Mouse (Mus musculus) CH12.LX (cell line): ENCODE data around the gene Cdc14a. TPM values are rescaled to one million over a fixed set of nuclear protein-coding genes. Genes with fewer than 3 reads are reported as not detected.

Source experiments
- DNase-seq: peaks from one replicate; pipeline ENCODE4 v3.0.0-alpha.2; 2013; ENCODE audit errors: extremely low read depth
- H3K27ac ChIP-seq: 2 replicates; pipeline ENCODE4 v1.5.1; 2012; ENCODE audit warnings: low read depth, mild to moderate bottlenecking, control low read depth, moderate library complexity; ENCODE audit not compliant: insufficient read depth
- H3K27me3 ChIP-seq: replicated peaks from 2 replicates; pipeline ENCODE3; 2012; ENCODE audit warnings: inconsistent platforms
- H3K36me3 ChIP-seq, 2 experiments: replicated peaks in 1 of 2; 2 replicates each; pipeline versions ENCODE3 to v1.6.1; 2012; ENCODE audit warnings: inconsistent platforms in 1 of 2, low read length in 1 of 2, mild to moderate bottlenecking in 1 of 2, mixed read lengths in 1 of 2, moderate library complexity in 1 of 2; ENCODE audit not compliant: control insufficient read depth in 1 of 2, insufficient read depth in 1 of 2
- H3K4me1 ChIP-seq, 2 experiments: 2 replicates each; pipeline ENCODE4 v1.6.1; 2012; ENCODE audit warnings: inconsistent platforms in 1 of 2, moderate library complexity in 1 of 2; ENCODE audit not compliant: insufficient read depth in 2 of 2, control insufficient read depth in 1 of 2
- H3K4me2 ChIP-seq: 2 replicates; pipeline ENCODE4 v1.6.1; 2012; ENCODE audit warnings: low read depth, mild to moderate bottlenecking, control low read depth; ENCODE audit not compliant: poor library complexity, insufficient read depth, severe bottlenecking
- H3K4me3 ChIP-seq, 3 experiments: fragments of 150-350 bp in 1 of 3; sonication (generic) in 1 of 3; replicated peaks in 1 of 3; 2 replicates each; pipeline versions ENCODE3 to v1.5.1; 2011 to 2012; ENCODE audit warnings: low read depth in 2 of 3, low read length in 2 of 3, mild to moderate bottlenecking in 2 of 3, moderate library complexity in 2 of 3, control low read depth in 1 of 3, improper control_type of control experiment in 1 of 3, inconsistent platforms in 1 of 3, mixed read lengths in 1 of 3; ENCODE audit not compliant: poor library complexity in 1 of 3
- H3K79me2 ChIP-seq: replicated peaks from 2 replicates; pipeline ENCODE4 v1.6.1; 2012; ENCODE audit warnings: mild to moderate bottlenecking, moderate library complexity; ENCODE audit not compliant: control insufficient read depth, poor library complexity, insufficient read depth, severe bottlenecking; ENCODE audit errors: extremely low read depth
- H3K9ac ChIP-seq: 2 replicates; pipeline ENCODE4 v1.6.1; 2012; ENCODE audit warnings: low read depth, mild to moderate bottlenecking, control low read depth, moderate library complexity; ENCODE audit not compliant: insufficient read depth
- H3K9me3 ChIP-seq: replicated peaks from 2 replicates; pipeline ENCODE3; 2012; ENCODE audit warnings: low read length, inconsistent platforms, mixed read lengths
- CHD2 ChIP-seq: IDR thresholded peaks from 2 replicates; pipeline ENCODE4 v1.6.1; 2011; ENCODE audit warnings: low read length, improper control_type of control experiment
- ELF1 ChIP-seq: IDR thresholded peaks from 2 replicates; pipeline ENCODE4 v1.6.1; 2014; ENCODE audit warnings: low read depth, mild to moderate bottlenecking, inconsistent platforms, low read length, improper control_type of control experiment
- HCFC1 ChIP-seq: IDR thresholded peaks from 2 replicates; pipeline ENCODE4 v1.6.1; 2012; ENCODE audit warnings: low read depth, mild to moderate bottlenecking, inconsistent platforms, low read length, improper control_type of control experiment
- IRF4 ChIP-seq: IDR thresholded peaks from 2 replicates; pipeline ENCODE4 v1.6.1; 2014; ENCODE audit warnings: low read depth, mild to moderate bottlenecking, inconsistent platforms, low read length, improper control_type of control experiment
- JUND ChIP-seq: conservative IDR thresholded peaks from 2 replicates; pipeline ENCODE4 v1.6.1; 2011; ENCODE audit warnings: low read depth, low read length, improper control_type of control experiment
- KAT2A ChIP-seq: IDR thresholded peaks from 2 replicates; pipeline ENCODE4 v1.6.1; 2012; ENCODE audit warnings: low read length, improper control_type of control experiment, inconsistent platforms; ENCODE audit not compliant: insufficient replicate concordance
- MAFK ChIP-seq: IDR thresholded peaks from 2 replicates; pipeline ENCODE4 v1.6.1; 2011; ENCODE audit warnings: low read length, improper control_type of control experiment; ENCODE audit not compliant: insufficient replicate concordance
- MXI1 ChIP-seq: IDR thresholded peaks from 2 replicates; pipeline ENCODE4 v1.6.1; 2011; ENCODE audit warnings: mild to moderate bottlenecking, low read depth, low read length, improper control_type of control experiment
- NRF1 ChIP-seq: IDR thresholded peaks from 2 replicates; pipeline ENCODE4 v1.6.1; 2014; ENCODE audit warnings: low read depth, mild to moderate bottlenecking, inconsistent platforms, low read length, improper control_type of control experiment, moderate library complexity
- PAX5 ChIP-seq: IDR thresholded peaks from 2 replicates; pipeline ENCODE4 v1.6.1; 2012; ENCODE audit warnings: low read length, inconsistent platforms, mixed read lengths
- RCOR1 ChIP-seq: conservative IDR thresholded peaks from 2 replicates; pipeline ENCODE4 v1.6.1; 2012; ENCODE audit warnings: low read depth, mild to moderate bottlenecking, inconsistent platforms, low read length, improper control_type of control experiment
- TCF12 ChIP-seq: IDR thresholded peaks from 2 replicates; pipeline ENCODE4 v1.6.1; 2014; ENCODE audit warnings: low read depth, mild to moderate bottlenecking, inconsistent platforms, low read length, improper control_type of control experiment
- UBTF ChIP-seq: IDR thresholded peaks from 2 replicates; pipeline ENCODE4 v1.6.1; 2012; ENCODE audit warnings: low read depth, mild to moderate bottlenecking, inconsistent platforms, low read length, improper control_type of control experiment, moderate library complexity
- USF1 ChIP-seq: IDR thresholded peaks from 2 replicates; pipeline ENCODE4 v1.6.1; 2014; ENCODE audit warnings: low read depth, mild to moderate bottlenecking, inconsistent platforms, low read length, improper control_type of control experiment
- USF2 ChIP-seq: conservative IDR thresholded peaks from 2 replicates; pipeline ENCODE4 v1.6.1; 2011; ENCODE audit warnings: low read depth, low read length, improper control_type of control experiment
- ZC3H11A ChIP-seq: IDR thresholded peaks from 2 replicates; pipeline ENCODE4 v1.6.1; 2012; ENCODE audit warnings: low read depth, mild to moderate bottlenecking, inconsistent platforms, low read length, improper control_type of control experiment
- ZKSCAN1 ChIP-seq: IDR thresholded peaks from 2 replicates; pipeline ENCODE4 v1.6.1; 2012; ENCODE audit warnings: low read depth, inconsistent platforms, low read length, improper control_type of control experiment, borderline replicate concordance
- ZMIZ1 ChIP-seq: IDR thresholded peaks from 2 replicates; pipeline ENCODE4 v1.6.1; 2012; ENCODE audit warnings: low read depth, mild to moderate bottlenecking, inconsistent platforms, low read length, improper control_type of control experiment
- ZNF384 ChIP-seq: IDR thresholded peaks from 2 replicates; pipeline ENCODE4 v1.6.1; 2012; ENCODE audit warnings: low read depth, low read length, improper control_type of control experiment, inconsistent platforms
- dilution Hi-C: fragments of 300-500 bp; cut with MboI; formaldehyde crosslinking; loops from 2 replicates; pipeline ENCODE4 v1.14.3; 2020; ENCODE audit warnings: low sequenced_read_pairs; ENCODE audit not compliant: extremely low pct_unique_long_range_greater_than_20kb, extremely low pct_ligation_motif_present
- in situ Hi-C: fragments of 300-500 bp; cut with MboI; formaldehyde crosslinking; loops from 3 replicates; pipeline ENCODE4 v1.14.3; 2019; ENCODE audit warnings: low sequenced_read_pairs, low pct_ligation_motif_present, low pct_unique_long_range_greater_than_20kb, mixed read lengths
- polyA plus RNA-seq: library from polyadenylated mRNA; unstranded; fragments of >175 nt; gene quantifications from 2 replicates; pipeline ENCODE4 v1.2.1, GENCODE M21; 2012; ENCODE audit warnings: low read depth; ENCODE audit not compliant: insufficient read length
- total RNA-seq, 2 experiments: library from RNA; depleted of rRNA; stranded (reverse); fragments of 300-350 nt in 1 of 2; fragments of >200 nt in 1 of 2; gene quantifications; 2 replicates each; pipeline ENCODE4 v1.2.3; 2012 to 2014

Cdc14a gene
- total and polyA plus RNA-seq, 3 experiments, result 9.4 to 12.1 (median 9.8) TPM

GRCm38 (mm10) chr3:116338616-116339015, 85.2 kb downstream of the Cdc14a start:
- Histone ChIP-seq H3K27ac (no peak overlapping the region), H3K27me3 (no peaks in the 10 kb centered on the region), H3K36me3 (peaks cover 15 to 44% of the 10 kb centered on the region in 2 experiments), H3K4me2 (no peak overlapping the region), H3K4me3 (no peak overlapping the region), H3K79me2 (no peaks in the 10 kb centered on the region), H3K4me1 (peaks cover 0 to 17% of the 10 kb centered on the region in 2 experiments; a peak in 2 of 4 replicates), H3K9ac (no peak overlapping the region), H3K9me3 (no peaks in the 10 kb centered on the region)
- dilution Hi-C loops (no loop called here), in situ Hi-C loops (loop anchor here (5.0 to 25.0 kb wide), 4 partner anchors 149 to 499 kb away; partner anchors contain the start of gene Sass6)
- DNase-seq, result no peak
- TF ChIP-seq CHD2, result no peak

- Histone ChIP-seq H3K9ac (no peak overlapping the region), H3K9me3 (no peaks in the 10 kb centered on the region), H3K4me2 (no peak overlapping the region), H3K36me3 (peaks cover 12 to 40% of the 10 kb centered on the region in 2 experiments), H3K27me3 (no peaks in the 10 kb centered on the region), H3K79me2 (no peaks in the 10 kb centered on the region), H3K4me3 (no peak overlapping the region), H3K4me1 (peaks cover 0 to 17% of the 10 kb centered on the region in 2 experiments; a peak in 2 of 4 replicates), H3K27ac (no peak overlapping the region)
- no peak for DNase-seq
- dilution Hi-C loops, result no loop called here
- no peak for TF ChIP-seq RCOR1
- TF ChIP-seq HCFC1, result no peak
- no peak for TF ChIP-seq USF1
- no peak for TF ChIP-seq ZC3H11A
- TF ChIP-seq ZKSCAN1, result no peak
- TF ChIP-seq UBTF, result no peak
- no peak for TF ChIP-seq USF2
- TF ChIP-seq KAT2A, result no peak
- no peak for TF ChIP-seq ZMIZ1
- no peak for TF ChIP-seq IRF4
- TF ChIP-seq ELF1, result no peak
- TF ChIP-seq MXI1, result no peak
- in situ Hi-C loops, result loop anchor here (5.0 to 25.0 kb wide), 4 partner anchors 149 to 499 kb away; partner anchors contain the start of gene Sass6
These were observed 86.0 kb downstream of the Cdc14a start for GRCm38 (mm10) chr3:116337840-116338239.

GRCm38 (mm10) chr3:116335036-116335435, 88.8 kb downstream of the Cdc14a start:
- dilution Hi-C loops (no loop called here), in situ Hi-C loops (loop anchor here (5.0 to 25.0 kb wide), 4 partner anchors 152 to 502 kb away; partner anchors contain the start of gene Sass6)
- no peak overlapping the region for H3K27ac ChIP-seq
- no peak overlapping the region for H3K9ac ChIP-seq
- TF ChIP-seq JUND, result no peak
- TF ChIP-seq USF2, result no peak
- TF ChIP-seq HCFC1, result no peak
- TF ChIP-seq ZC3H11A, result no peak
- TF ChIP-seq ZNF384, result no peak
- TF ChIP-seq PAX5, result no peak
- no peak for TF ChIP-seq MAFK
- TF ChIP-seq CHD2, result no peak
- TF ChIP-seq TCF12, result no peak
- no peak for TF ChIP-seq NRF1
- H3K36me3 ChIP-seq, result peaks cover 12 to 37% of the 10 kb centered on the region in 2 experiments
- H3K9me3 ChIP-seq, result no peaks in the 10 kb centered on the region
- H3K4me3 ChIP-seq, result no peak overlapping the region
- H3K4me1 ChIP-seq, result peaks cover 0 to 17% of the 10 kb centered on the region in 2 experiments; a peak in 2 of 4 replicates
- H3K79me2 ChIP-seq, result no peaks in the 10 kb centered on the region
- no peak for DNase-seq
- no peak overlapping the region for H3K4me2 ChIP-seq
- no peaks in the 10 kb centered on the region for H3K27me3 ChIP-seq
